Mouse (Mus musculus) testis, adult 2 months (tissue): ENCODE measurements around the gene Matk.

Source experiments
- CTCF ChIP-seq: fragments of 200-500 bp; IDR thresholded peaks from 2 replicates; pipeline ENCODE4 v1.5.1; 2012; ENCODE audit warnings: low read depth, mild to moderate bottlenecking, inconsistent platforms, low read length, moderate library complexity; ENCODE audit not compliant: control insufficient read depth, insufficient read depth, insufficient replicate concordance
- POLR2A ChIP-seq: fragments of 200-500 bp; IDR thresholded peaks from 2 replicates; pipeline ENCODE4 v1.6.1; 2012; ENCODE audit warnings: low read depth, mild to moderate bottlenecking, inconsistent platforms, low read length, moderate library complexity; ENCODE audit not compliant: control insufficient read depth

GRCm38 (mm10) chr10:81272356-81272755, 19.6 kb downstream of the Matk start:
- TF ChIP-seq POLR2A (no peak), CTCF (no peak)
